Mouse (Mus musculus) left cerebral cortex, adult 9 months (tissue): ENCODE measurements around the gene Znhit6.

Experiments
- DNase-seq, 2 experiments: peaks; one replicate each; pipeline ENCODE4 v3.0.0; 2022; ENCODE audit warnings: low spot score in 2 of 2

Gene Znhit6

GRCm38 (mm10) chr3:145646009-145646408, 70.0 kb downstream of the Znhit6 start:
- no peak for DNase-seq

DNA sequence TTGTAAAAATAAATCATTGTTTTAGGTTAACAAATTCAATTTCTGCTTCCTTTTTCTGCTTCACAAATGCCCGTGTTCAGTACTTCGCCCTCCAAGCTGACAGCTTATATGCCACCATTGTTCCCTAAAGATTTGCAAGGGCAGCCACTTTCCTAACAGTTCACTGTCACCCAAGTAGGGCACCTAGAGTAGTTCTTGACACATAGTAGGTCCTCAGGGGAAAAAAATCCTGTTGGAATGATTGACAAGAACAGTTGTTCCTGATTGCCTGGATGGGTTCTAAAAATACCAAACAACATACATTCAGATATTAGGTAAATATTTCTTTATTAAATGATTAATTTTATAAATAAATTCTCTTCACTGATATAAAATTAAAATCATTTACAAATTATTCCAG, 70.7 kb downstream of the Znhit6 start:
- DNase-seq: no peak

DNA sequence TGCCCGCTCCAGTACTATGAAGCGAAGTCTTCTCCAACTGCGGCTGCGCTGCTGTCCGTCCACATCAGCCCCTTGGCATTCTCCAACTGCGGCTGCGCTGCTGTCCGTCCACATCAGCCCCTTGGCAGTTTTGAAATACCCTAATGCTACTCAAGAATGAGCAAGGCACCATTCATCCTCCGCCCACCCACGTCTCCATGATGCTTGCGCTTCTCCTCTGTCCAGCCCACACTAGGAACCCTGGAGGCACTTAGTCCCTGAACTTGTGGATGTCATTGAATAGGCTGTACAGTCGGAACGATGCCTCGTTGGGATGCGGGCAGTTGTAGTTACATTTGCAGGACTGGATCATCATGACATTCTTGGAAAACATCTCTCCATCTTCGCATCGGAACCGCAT, 71.4 kb downstream of the Znhit6 start:
- DNase-seq: no peak

GRCm38 (mm10) chr3:145648097-145648931, 72.3 kb downstream of the Znhit6 start:
- DNase-seq: no peak

DNA sequence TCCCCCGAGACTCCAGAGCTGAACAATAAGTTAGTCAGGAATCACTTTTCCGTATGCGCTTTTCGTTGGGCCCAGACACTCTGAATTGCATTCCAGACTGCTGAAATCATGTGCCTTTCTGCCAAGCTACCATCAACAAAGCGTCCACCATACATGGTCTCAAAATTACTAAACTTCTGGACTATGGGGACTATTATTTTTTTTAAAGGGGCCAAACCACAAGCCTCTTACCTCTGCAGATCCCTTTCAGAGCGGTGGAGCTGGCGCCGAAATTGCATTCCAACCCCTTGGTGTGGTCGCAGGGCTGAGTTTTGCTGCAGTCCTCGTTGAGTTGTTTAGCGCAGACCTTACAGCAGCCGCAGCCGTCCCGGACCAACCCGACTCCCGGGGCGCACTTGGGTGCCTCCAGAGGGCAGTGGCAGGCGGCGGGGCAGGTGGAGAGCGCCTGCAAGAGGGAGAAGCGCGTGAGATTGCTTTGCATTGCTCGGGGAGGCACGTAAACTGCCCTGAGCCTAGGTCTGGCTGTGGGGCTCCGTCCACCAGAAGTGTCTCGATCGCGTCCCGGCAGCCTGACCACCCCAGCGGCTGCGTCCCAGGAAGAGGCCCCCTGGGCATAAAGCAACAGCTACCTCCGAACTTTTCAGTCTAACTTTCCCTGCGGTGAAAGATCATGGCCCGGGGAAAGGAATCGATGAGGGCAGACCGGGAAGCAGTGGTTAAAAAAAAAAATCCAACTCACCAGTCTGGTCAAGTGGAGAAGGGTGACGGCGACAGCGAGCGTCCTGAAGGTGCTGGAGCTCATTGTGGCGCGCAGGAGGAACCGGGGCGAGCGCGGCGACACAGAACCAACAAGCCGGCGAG, 73.2 kb downstream of the Znhit6 start:
- no peak for DNase-seq

DNA sequence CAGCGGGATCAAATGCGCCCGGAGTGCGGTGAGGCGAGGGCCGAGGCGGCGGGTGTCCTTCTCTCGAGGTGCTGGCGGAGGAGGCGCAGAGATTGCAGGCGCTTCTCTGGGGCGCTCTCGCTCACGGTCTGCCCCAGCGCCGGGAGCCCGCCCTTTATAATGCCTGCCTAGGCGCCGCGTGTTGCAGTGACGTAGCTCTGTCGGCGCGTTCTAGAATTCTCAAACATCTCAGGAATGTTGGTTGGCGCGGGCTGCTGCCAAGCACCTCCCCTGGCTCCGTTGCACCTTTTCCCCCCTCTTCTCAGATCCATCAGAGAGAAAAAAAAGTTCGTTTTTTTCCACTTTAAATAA, 73.8 kb downstream of the Znhit6 start, which contains the start of gene Ccn1:
Gene Ccn1, minus strand, starts transcription at position 130 of the 351 bp plus-strand sequence.
- no peak for DNase-seq

- DNase-seq: no peak
Observed at GRCm38 (mm10) chr3:145650298-145651011, 74.5 kb downstream of the Znhit6 start.

DNA sequence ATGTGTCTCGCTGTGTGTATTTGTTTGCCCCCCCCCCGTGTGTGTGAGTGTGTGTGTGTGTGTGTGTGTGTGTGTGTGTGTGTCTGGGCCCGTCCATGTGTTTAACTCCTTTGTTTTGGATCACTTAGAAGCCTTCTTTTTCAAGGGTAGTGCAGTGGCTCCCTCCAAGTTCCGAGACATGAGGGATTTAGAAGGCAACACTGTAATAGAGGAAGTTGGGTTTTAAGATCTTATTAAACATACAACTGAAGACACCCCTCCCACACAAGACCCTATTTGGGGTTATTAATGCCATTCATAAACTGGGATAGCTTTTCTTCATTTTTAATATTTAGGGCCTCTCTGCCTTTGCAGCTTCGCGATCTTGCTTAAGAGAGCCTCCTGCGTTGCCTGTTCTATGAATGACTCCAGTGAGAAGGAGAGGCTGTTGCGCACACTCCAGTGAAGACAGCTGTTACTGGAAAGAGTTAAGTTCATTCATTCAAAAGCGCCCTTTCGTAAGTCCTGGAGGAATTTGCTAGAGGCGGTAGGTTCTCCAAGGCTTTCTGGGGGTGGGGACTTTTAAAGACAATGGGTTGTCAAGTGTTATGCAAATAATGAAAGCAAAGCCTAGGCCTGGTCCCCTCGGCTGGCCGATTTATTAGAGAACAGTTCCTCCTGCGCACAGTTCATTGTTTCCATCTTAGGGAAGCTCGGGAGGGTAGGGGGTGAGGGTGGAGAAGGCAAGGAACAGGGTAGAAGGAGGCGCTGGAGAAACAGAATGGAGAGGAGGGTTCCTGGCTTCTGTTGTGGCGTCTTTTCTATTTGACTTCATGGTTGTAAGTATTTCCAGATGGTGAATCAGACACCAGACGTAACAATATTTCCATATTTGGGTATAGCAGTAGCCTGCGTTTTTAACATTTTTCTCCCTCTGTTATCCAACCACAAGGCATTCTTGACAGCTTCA, 75.3 kb downstream of the Znhit6 start:
- no peak for DNase-seq

DNA sequence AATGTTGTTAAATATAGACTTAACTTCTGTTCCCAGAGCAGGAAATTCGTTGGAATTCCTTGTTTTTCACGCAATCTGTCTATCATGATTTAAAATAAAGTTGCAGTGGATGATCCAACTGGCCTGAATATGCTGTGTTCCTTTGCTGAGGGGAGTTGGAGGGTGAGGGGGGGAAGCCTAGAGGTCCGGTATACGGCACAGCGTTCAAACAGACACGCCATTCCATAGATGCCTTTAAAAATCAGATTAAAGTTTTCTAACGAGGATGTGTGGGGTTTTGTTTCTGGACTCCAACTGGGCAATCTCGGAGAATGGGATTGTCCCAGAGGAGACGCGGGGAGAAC, 75.9 kb downstream of the Znhit6 start:
- no peak for DNase-seq

GRCm38 (mm10) chr3:145652322-145653131, 76.5 kb downstream of the Znhit6 start:
- DNase-seq: no peak

GRCm38 (mm10) chr3:145653191-145653940, 77.4 kb downstream of the Znhit6 start:
- no peak for DNase-seq

DNA sequence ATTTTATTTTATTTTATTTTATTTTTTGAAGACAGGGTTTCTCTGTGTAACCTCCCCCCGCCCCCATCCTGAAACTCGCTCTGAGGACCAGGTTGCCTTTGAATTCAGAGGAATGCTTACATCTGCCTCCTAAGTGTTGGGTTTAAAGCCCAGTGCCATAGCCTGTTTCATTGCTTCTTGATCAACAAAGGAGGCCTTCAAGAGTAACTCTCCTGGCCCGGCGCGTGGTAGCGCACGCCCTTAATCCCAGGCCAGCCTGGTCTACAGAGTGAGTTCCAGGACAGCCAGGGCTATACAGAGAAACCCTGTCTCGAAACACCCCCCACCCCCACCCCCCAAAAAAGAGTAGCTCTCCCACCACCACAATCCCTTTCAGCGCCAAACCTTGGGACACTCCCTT, 78.0 kb downstream of the Znhit6 start:
- no peak for DNase-seq
